In the genomic region with DNA sequence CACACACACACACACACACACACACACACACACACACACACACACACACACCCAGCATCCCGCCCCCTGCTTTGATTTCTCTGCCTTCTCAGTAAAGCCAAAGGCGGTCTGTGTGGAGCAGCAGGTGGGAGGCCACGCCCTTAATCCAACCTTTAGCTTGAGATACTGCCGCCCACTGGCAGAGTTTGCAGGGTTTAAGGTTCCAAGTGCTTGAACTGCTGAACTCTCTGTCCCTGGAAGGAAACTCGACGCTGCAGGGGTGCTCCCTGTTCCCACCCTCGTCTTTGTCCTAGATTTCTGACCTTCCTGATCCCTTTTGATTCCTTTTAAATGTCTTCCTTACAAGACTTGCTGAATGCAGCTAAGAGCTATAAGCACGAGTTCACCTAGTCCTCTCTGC, we compare ENCODE assay signal across 11 mouse cellular contexts. TPM values are rescaled to one million over a fixed set of nuclear protein-coding genes. Genes with fewer than 3 reads are reported as not detected.
DNase-seq lines count a peak whose midpoint lies in the region; ATAC-seq and TF ChIP-seq lines count a peak whose summit lies in the region.
"Had no signal": no experiment of that assay in that cellular context is flagged by ENCODE, and none has a peak within 500 bp of the region (broad histone marks: within the 10 kb centered on the region; RNA-seq: fewer than 3 reads in every experiment).

No protein-coding gene starts in this region.

- peak; percentile 68 for TF ChIP-seq CTCF in intestine, postnatal 0 days (IDR thresholded peaks at IDR 0.05; ENCODE audit: low read depth)

- 33% methylated on average over 8 of the region's 8 CpGs for WGBS in heart, embryonic 15.5 days
- WGBS in intestine, postnatal 0 days, result 24% methylated on average over 8 of the region's 8 CpGs

- H3K27me3 ChIP-seq in heart, embryonic 15.5 days, result no peaks in the 10 kb centered on the region
- H3K27me3 ChIP-seq in intestine, postnatal 0 days (replicated peaks; ENCODE audit: control insufficient read depth, insufficient read depth, low read length), result no peaks in the 10 kb centered on the region
- H3K27me3 ChIP-seq: embryonic facial prominence, embryonic 13.5 days had no signal

- H3K4me3 ChIP-seq in heart, embryonic 15.5 days, result no peak overlapping the region
- no peak overlapping the region for H3K4me3 ChIP-seq in intestine, postnatal 0 days (ENCODE audit: low read depth, low read length)
- H3K4me3 ChIP-seq: embryonic facial prominence, embryonic 13.5 days had no signal

- no peak overlapping the region for H3K4me2 ChIP-seq in heart, embryonic 15.5 days
- H3K4me2 ChIP-seq in intestine, postnatal 0 days (replicated peaks; ENCODE audit: low read depth), result no peak overlapping the region
- H3K4me2 ChIP-seq: embryonic facial prominence, embryonic 13.5 days had no signal

- H3K9me3 ChIP-seq in heart, embryonic 15.5 days (replicated peaks), result no peaks in the 10 kb centered on the region
- H3K9me3 ChIP-seq in intestine, postnatal 0 days (ENCODE audit: control insufficient read depth), result no peaks in the 10 kb centered on the region
- H3K9me3 ChIP-seq: embryonic facial prominence, embryonic 13.5 days had no signal

- no peak overlapping the region for H3K9ac ChIP-seq in heart, embryonic 15.5 days
- no peak overlapping the region for H3K9ac ChIP-seq in intestine, postnatal 0 days (ENCODE audit: low read depth, low read length)
- H3K9ac ChIP-seq: embryonic facial prominence, embryonic 13.5 days; liver, embryonic 14.5 days had no signal

- no peaks in the 10 kb centered on the region for H3K36me3 ChIP-seq in heart, embryonic 15.5 days
- H3K36me3 ChIP-seq in intestine, postnatal 0 days (ENCODE audit: control insufficient read depth, insufficient read depth), result no peaks in the 10 kb centered on the region
- H3K36me3 ChIP-seq: embryonic facial prominence, embryonic 13.5 days had no signal

- ATAC-seq in heart, embryonic 15.5 days (replicated peaks; ENCODE audit: insufficient number of reproducible peaks, insufficient read depth, low FRiP score, low read depth), result no peak
- ATAC-seq in intestine, postnatal 0 days, result peak; percentile 88
- ATAC-seq in megakaryocyte progenitor cell, adult 5-6 weeks (replicated peaks; ENCODE audit: poor library complexity), result no peak
- ATAC-seq: Patski had no signal

- peak overlapping the region; percentile 33; the same call in 1 of the 2 replicates for H3K27ac ChIP-seq in heart, embryonic 15.5 days
- H3K27ac ChIP-seq in intestine, postnatal 0 days (ENCODE audit: low read depth, low read length), result no peak overlapping the region
- H3K27ac ChIP-seq: embryonic facial prominence, embryonic 13.5 days; liver, embryonic 14.5 days had no signal

- peaks cover 18% of the 10 kb centered on the region for H3K4me1 ChIP-seq in heart, embryonic 15.5 days (replicated peaks)
- no peaks in the 10 kb centered on the region for H3K4me1 ChIP-seq in intestine, postnatal 0 days (replicated peaks; ENCODE audit: control insufficient read depth, insufficient read depth, low read length)

- intact Hi-C loops in heart, postnatal 25 days (cut with DNase I), result no loop called here
- intact Hi-C loops in left cerebral cortex, postnatal 36 days (cut with DNase I), result no loop called here

- no peak for DNase-seq in heart, postnatal 25 days (ENCODE audit: low spot score)
- peak; percentile 99 for DNase-seq in R1 (ENCODE audit: low read depth, low spot score)
- peak; percentile 83 for DNase-seq in skeletal muscle tissue, adult 2 months (ENCODE audit: low read depth, low spot score)
- no peak for DNase-seq in frontal cortex, adult 2 months (ENCODE audit: extremely low spot score in 1 of 2, low spot score in 1 of 2)
- no peak for DNase-seq in left cerebral cortex, postnatal 36 days (ENCODE audit: low spot score in 2 of 2)

RNA-seq across cellular contexts. Expression of a gene that starts 44.9 kb away (rescaled TPM):
- polyA plus RNA-seq in heart, embryonic 15.5 days (2015; fragmentation: Nextera tagmentation; extraction: Ambion mirVana), result 53.3 and 76.0 TPM in 2 replicates
- 10 to 100 TPM; 73.6 to 81.8 TPM for total RNA-seq in heart, postnatal 25 days (2021)
- 86.4 and 86.5 TPM in 2 replicates for polyA plus RNA-seq in intestine, postnatal 0 days (2015; fragmentation: Nextera tagmentation; extraction: Ambion mirVana)
- 17.3 and 18.1 TPM in 2 replicates for polyA plus RNA-seq in frontal cortex, adult 2 months (2012; rRNA removed)
- total RNA-seq in left cerebral cortex, postnatal 36 days (2021), result 10 to 100 TPM; 13.2 to 13.3 TPM
- total RNA-seq in megakaryocyte progenitor cell, adult 5-6 weeks (2015), result 29.9 and 32.7 TPM in 2 replicates
- 13.5 and 17.5 TPM in 2 replicates for total RNA-seq in megakaryocyte progenitor cell, adult 5-6 weeks (2017)

RNA-seq across cellular contexts. Expression of a gene that starts 45.6 kb away (rescaled TPM):
- 5.5 TPM in 2 replicates for polyA plus RNA-seq in heart, embryonic 15.5 days (2015; fragmentation: Nextera tagmentation; extraction: Ambion mirVana)
- 10 to 100 TPM; 25.2 to 28.6 TPM for total RNA-seq in heart, postnatal 25 days (2021)
- 0.58 and 0.76 TPM in 2 replicates for polyA plus RNA-seq in intestine, postnatal 0 days (2015; fragmentation: Nextera tagmentation; extraction: Ambion mirVana)
- 17.8 and 19.5 TPM in 2 replicates for polyA plus RNA-seq in frontal cortex, adult 2 months (2012; rRNA removed)
- 10 to 100 TPM; 17.9 to 18.2 TPM for total RNA-seq in left cerebral cortex, postnatal 36 days (2021)
- not detected in 2 replicates for total RNA-seq in megakaryocyte progenitor cell, adult 5-6 weeks (2015)
- total RNA-seq in megakaryocyte progenitor cell, adult 5-6 weeks (2017), result not detected in 2 replicates
- polyA plus RNA-seq: Patski had no signal

Comparison
In these comparisons a context has a peak if more than half of its experiments do, and no peak if none do; other contexts are left out.
1. DNase-seq: peak in R1 (single experiment) and skeletal muscle tissue, adult 2 months (single experiment); none in heart, postnatal 25 days (single experiment), frontal cortex, adult 2 months (0 of 2) and left cerebral cortex, postnatal 36 days (0 of 2).
2. RNA of a gene that starts 45.6 kb away (total RNA-seq): 25.2 to 28.6 TPM in heart, postnatal 25 days and 17.9 to 18.2 TPM in left cerebral cortex, postnatal 36 days; not detected in megakaryocyte progenitor cell, adult 5-6 weeks; every median in the first group is over 10 times any median in the second.